Mouse (Mus musculus): ENCODE data around the gene Itpkb. TPM values are rescaled to one million over a fixed set of nuclear protein-coding genes. Genes with fewer than 3 reads are reported as not detected.

Gene Itpkb
- total and polyA plus RNA-seq, 3 experiments, result 3.4 to 9.2 TPM; not detected in 1

GRCm38 (mm10) chr1:180404706-180405105, 74.4 kb downstream of the Itpkb start:
- Histone ChIP-seq H3K4me1 (ENCODE audit: control insufficient read depth in 1 of 2, insufficient read depth in 2 of 2, low read length in 2 of 2) (no peaks in the 10 kb centered on the region), H3K27ac (ENCODE audit: control insufficient read depth, low read depth, low read length) (no peak overlapping the region), H3K9me3 (replicated peaks; ENCODE audit: insufficient read depth, low read length) (no peaks in the 10 kb centered on the region), H3K4me3 (ENCODE audit: control insufficient read depth in 1 of 2, insufficient read depth in 1 of 2, low read depth in 2 of 2, low read length in 2 of 2) (no peak overlapping the region), H3K27me3 (ENCODE audit: control insufficient read depth in 1 of 2, insufficient read depth in 2 of 2, low read length in 2 of 2) (no peaks in the 10 kb centered on the region), H3K36me3 (ENCODE audit: control insufficient read depth in 1 of 2, insufficient read depth in 2 of 2, low read length in 2 of 2) (no peaks in the 10 kb centered on the region), H3K9ac (ENCODE audit: control insufficient read depth, low read depth, low read length, poor library complexity, severe bottlenecking) (no peak overlapping the region), H3K79me2 (ENCODE audit: control insufficient read depth, insufficient read depth, low read length, poor library complexity) (no peaks in the 10 kb centered on the region)
- TF ChIP-seq TAL1 (IDR thresholded peaks at IDR 0.05; ENCODE audit: low read length) (no peak), ZMIZ1 (IDR thresholded peaks at IDR 0.05; ENCODE audit: low read depth, low read length) (no peak), NRF1 (IDR thresholded peaks at IDR 0.05; ENCODE audit: insufficient read depth, low read depth, low read length, poor library complexity, severe bottlenecking) (no peak), USF2 (IDR thresholded peaks at IDR 0.05; ENCODE audit: borderline replicate concordance in 1 of 2, insufficient read depth in 1 of 2, low read depth in 1 of 2, low read length in 2 of 2) (no peak), TCF12 (IDR thresholded peaks at IDR 0.05; ENCODE audit: low read depth, low read length) (no peak), MYB (IDR thresholded peaks at IDR 0.05; ENCODE audit: low read depth, low read length) (no peak), MAZ (IDR thresholded peaks at IDR 0.05; ENCODE audit: low read depth, low read length) (no peak), UBTF (IDR thresholded peaks at IDR 0.05; ENCODE audit: borderline replicate concordance, insufficient read depth, low read depth, low read length) (no peak), POLR2A (IDR thresholded peaks at IDR 0.05; ENCODE audit: control insufficient read depth in 1 of 2, insufficient read depth in 1 of 2, low read depth in 1 of 2, low read length in 2 of 2, poor library complexity in 1 of 2) (no peak), TBP (IDR thresholded peaks at IDR 0.05; ENCODE audit: low read depth, low read length) (no peak), MEF2A (IDR thresholded peaks at IDR 0.05; ENCODE audit: extremely low read depth, insufficient replicate concordance, low read depth, low read length, poor library complexity, severe bottlenecking) (no peak), SMC3 (IDR thresholded peaks at IDR 0.05; ENCODE audit: low read depth, low read length) (no peak), RCOR1 (IDR thresholded peaks at IDR 0.05; ENCODE audit: low read depth, low read length) (no peak), HCFC1 (IDR thresholded peaks at IDR 0.05; ENCODE audit: low read depth, low read length) (no peak), ELF1 (IDR thresholded peaks at IDR 0.05; ENCODE audit: low read depth, low read length) (no peak), BHLHE40 (IDR thresholded peaks at IDR 0.05; ENCODE audit: borderline replicate concordance, low read depth, low read length) (no peak), ZC3H11A (IDR thresholded peaks at IDR 0.05; ENCODE audit: low read depth, low read length) (no peak), POLR2AphosphoS2 (IDR thresholded peaks at IDR 0.05; ENCODE audit: low read length) (no peak), CTCF (IDR thresholded peaks at IDR 0.05 in 2 of 3, conservative IDR thresholded peaks at IDR 0.05 in 1 of 3; ENCODE audit: control insufficient read depth in 1 of 3, insufficient read depth in 1 of 3, low read depth in 2 of 3, low read length in 3 of 3, poor library complexity in 1 of 3, severe bottlenecking in 1 of 3) (no peak), CHD2 (IDR thresholded peaks at IDR 0.05; ENCODE audit: low read length) (no peak)
- DNase-seq (ENCODE audit: low read depth, low spot score), result no peak

Data from MEL (cell line).